10 mouse cellular contexts compared by ENCODE assay signal in genomic region chr2:137073473-137074312, GRCm38 (mm10). TPM values are rescaled to one million over a fixed set of nuclear protein-coding genes. Genes with fewer than 3 reads are reported as not detected.
DNase-seq lines count a peak whose midpoint lies in the region; ATAC-seq lines count a peak whose summit lies in the region.
"Had no signal": no experiment of that assay in that cellular context is flagged by ENCODE, and none has a peak within 500 bp of the region (broad histone marks: within the 10 kb centered on the region; RNA-seq: fewer than 3 reads in every experiment).

No protein-coding gene starts in this region.

- no peak overlapping the region for H3K27ac ChIP-seq in intestine, embryonic 14.5 days (ENCODE audit: low read depth)
- no peak overlapping the region for H3K27ac ChIP-seq in intestine, embryonic 16.5 days (ENCODE audit: low read length)
- H3K27ac ChIP-seq in embryonic facial prominence, embryonic 13.5 days, result no peak overlapping the region
- 0 out of 2 replicates have a peak overlapping the region, but pooled peaks have one; percentile 19 for H3K27ac ChIP-seq in limb, embryonic 12.5 days
- H3K27ac ChIP-seq: heart, embryonic 15.5 days had no signal

- H3K36me3 ChIP-seq in intestine, embryonic 14.5 days (ENCODE audit: control insufficient read depth, insufficient read depth, low read length), result no peaks in the 10 kb centered on the region
- no peaks in the 10 kb centered on the region for H3K36me3 ChIP-seq in intestine, embryonic 16.5 days (ENCODE audit: control insufficient read depth, insufficient read depth, low read length)
- no peaks in the 10 kb centered on the region for H3K36me3 ChIP-seq in embryonic facial prominence, embryonic 13.5 days
- H3K36me3 ChIP-seq in limb, embryonic 12.5 days, result peaks cover under 1% of the 10 kb centered on the region; the same call in 1 of the 2 replicates
- H3K36me3 ChIP-seq: heart, embryonic 15.5 days had no signal

- no peak overlapping the region for H3K9ac ChIP-seq in intestine, embryonic 14.5 days (ENCODE audit: low read length)
- H3K9ac ChIP-seq in intestine, embryonic 16.5 days (ENCODE audit: low read depth, low read length), result no peak overlapping the region
- no peak overlapping the region for H3K9ac ChIP-seq in embryonic facial prominence, embryonic 13.5 days
- no peak overlapping the region for H3K9ac ChIP-seq in limb, embryonic 12.5 days (replicated peaks)
- H3K9ac ChIP-seq: heart, embryonic 15.5 days had no signal

- no peaks in the 10 kb centered on the region for H3K4me1 ChIP-seq in intestine, embryonic 14.5 days (replicated peaks; ENCODE audit: control insufficient read depth, insufficient read depth, low read length)
- H3K4me1 ChIP-seq in intestine, embryonic 16.5 days (ENCODE audit: control insufficient read depth, insufficient read depth, low read length), result no peaks in the 10 kb centered on the region
- peaks cover 17% of the 10 kb centered on the region; the same call in 1 of the 2 replicates for H3K4me1 ChIP-seq in embryonic facial prominence, embryonic 13.5 days
- H3K4me1 ChIP-seq in limb, embryonic 12.5 days (replicated peaks), result peaks cover 11% of the 10 kb centered on the region

- no peak overlapping the region for H3K4me3 ChIP-seq in intestine, embryonic 14.5 days (ENCODE audit: low read depth, low read length)
- H3K4me3 ChIP-seq in intestine, embryonic 16.5 days (ENCODE audit: low read length), result no peak overlapping the region
- no peak overlapping the region for H3K4me3 ChIP-seq in embryonic facial prominence, embryonic 13.5 days
- no peak overlapping the region for H3K4me3 ChIP-seq in limb, embryonic 12.5 days (replicated peaks)
- H3K4me3 ChIP-seq: heart, embryonic 15.5 days had no signal

- peak; percentile 52 for DNase-seq in intestine, embryonic 14.5 days (ENCODE audit: low spot score)
- DNase-seq in brain, adult 2 months (ENCODE audit: low read depth, low spot score), result peak; percentile 52
- no peak for DNase-seq in lung, postnatal 36 days
- no peak for DNase-seq in adrenal gland, postnatal 10 days
- DNase-seq: adrenal gland, adult 8-10 months had no signal

- peak; percentile 55; the same call in 1 of the 2 replicates for ATAC-seq in intestine, embryonic 14.5 days (replicated peaks; ENCODE audit: low FRiP score, low TSS enrichment, low read depth)
- ATAC-seq in intestine, embryonic 16.5 days, result no peak; the same call in 1 of the 2 replicates
- 0 out of 2 replicates have a peak, but pooled peaks have one; percentile 43 for ATAC-seq in embryonic facial prominence, embryonic 13.5 days (ENCODE audit: insufficient number of reproducible peaks, insufficient read depth, low FRiP score, low TSS enrichment, low read depth)
- ATAC-seq in limb, embryonic 12.5 days (ENCODE audit: insufficient number of reproducible peaks, insufficient read depth, low FRiP score, low TSS enrichment, low read depth), result peak; percentile 33; the same call in 1 of the 2 replicates
- ATAC-seq in activated CD4-positive, CD25-positive, alpha-beta regulatory T cell, adult 4 months, result no peak

- WGBS in intestine, embryonic 14.5 days, result 44% methylated on average over 16 of the region's 16 CpGs
- WGBS in intestine, embryonic 16.5 days, result 50% methylated on average over 16 of the region's 16 CpGs
- 27% methylated on average over 16 of the region's 16 CpGs for WGBS in embryonic facial prominence, embryonic 13.5 days
- 29% methylated on average over 16 of the region's 16 CpGs for WGBS in limb, embryonic 12.5 days

- H3K27me3 ChIP-seq in intestine, embryonic 14.5 days (replicated peaks; ENCODE audit: control insufficient read depth, insufficient read depth, low read length), result no peaks in the 10 kb centered on the region
- no peaks in the 10 kb centered on the region for H3K27me3 ChIP-seq in intestine, embryonic 16.5 days (replicated peaks; ENCODE audit: control insufficient read depth, insufficient read depth, low read length)
- H3K27me3 ChIP-seq in embryonic facial prominence, embryonic 13.5 days, result no peaks in the 10 kb centered on the region
- no peaks in the 10 kb centered on the region for H3K27me3 ChIP-seq in limb, embryonic 12.5 days
- H3K27me3 ChIP-seq: heart, embryonic 15.5 days had no signal

- H3K9me3 ChIP-seq in intestine, embryonic 14.5 days (ENCODE audit: control insufficient read depth, low read length), result no peaks in the 10 kb centered on the region
- no peaks in the 10 kb centered on the region for H3K9me3 ChIP-seq in intestine, embryonic 16.5 days (ENCODE audit: control insufficient read depth, low read length)
- H3K9me3 ChIP-seq in embryonic facial prominence, embryonic 13.5 days, result no peaks in the 10 kb centered on the region
- no peaks in the 10 kb centered on the region for H3K9me3 ChIP-seq in limb, embryonic 12.5 days
- H3K9me3 ChIP-seq: heart, embryonic 15.5 days had no signal

- no peak overlapping the region for H3K4me2 ChIP-seq in intestine, embryonic 14.5 days (ENCODE audit: low read length)
- H3K4me2 ChIP-seq in intestine, embryonic 16.5 days (ENCODE audit: low read depth, low read length), result no peak overlapping the region
- no peak overlapping the region for H3K4me2 ChIP-seq in embryonic facial prominence, embryonic 13.5 days
- no peak overlapping the region for H3K4me2 ChIP-seq in limb, embryonic 12.5 days
- H3K4me2 ChIP-seq: heart, embryonic 15.5 days had no signal

RNA-seq across cellular contexts. Expression of gene Jag1, which starts 42.8 kb away (rescaled TPM):
- polyA plus RNA-seq in intestine, embryonic 14.5 days (2014; fragmentation: Nextera tagmentation; extraction: Ambion mirVana), result 18.8 and 20.6 TPM in 2 replicates
- polyA plus RNA-seq in intestine, embryonic 16.5 days (2015; fragmentation: Nextera tagmentation; extraction: Ambion mirVana), result 5.1 and 8.9 TPM in 2 replicates
- polyA plus RNA-seq in embryonic facial prominence, embryonic 13.5 days (2015; fragmentation: Nextera tagmentation; extraction: Ambion mirVana), result 27.8 and 32.5 TPM in 2 replicates
- polyA plus RNA-seq in limb, embryonic 12.5 days (2016; fragmentation: Nextera tagmentation; extraction: Ambion mirVana), result 23.3 and 26.5 TPM in 2 replicates
- 10 to 100 TPM; 15.6 to 18.1 TPM for total RNA-seq in adrenal gland, postnatal 10 days (2021)
- polyA plus RNA-seq in activated CD4-positive, CD25-positive, alpha-beta regulatory T cell, adult 4 months (2017; shearing (Covaris generic)), result under 1 TPM; 0.17 to 0.24 TPM

Comparison
In these comparisons a context has a peak if more than half of its experiments do, and no peak if none do; other contexts are left out.
1. ATAC-seq: peak in intestine, embryonic 14.5 days (single experiment), embryonic facial prominence, embryonic 13.5 days (single experiment) and limb, embryonic 12.5 days (single experiment); none in intestine, embryonic 16.5 days (single experiment) and activated CD4-positive, CD25-positive, alpha-beta regulatory T cell, adult 4 months (single experiment).
2. DNase-seq: peak in intestine, embryonic 14.5 days (single experiment) and brain, adult 2 months (single experiment); none in lung, postnatal 36 days (single experiment) and adrenal gland, postnatal 10 days (single experiment).